Mouse (Mus musculus): ENCODE measurements around the gene Large1. TPM values are rescaled to one million over a fixed set of nuclear protein-coding genes. Genes with fewer than 3 reads are reported as not detected.

Gene Large1
- total and polyA plus RNA-seq, 3 experiments = 0.22 TPM; not detected in 2

- H3K9me3 ChIP-seq (replicated peaks) = 0 out of 2 replicates have a peak, but pooled peaks cover 3% of the 10 kb centered on the region
- ATAC-seq (ENCODE audit: extremely low read depth, insufficient number of reproducible peaks, low FRiP score, poor library complexity, severe bottlenecking) (no peak), DNase-seq (ENCODE audit: low spot score) (no peak)
- no peak for TF ChIP-seq TAL1 (conservative IDR thresholded peaks at IDR 0.05; ENCODE audit: low read depth, low read length)
- no peak for TF ChIP-seq GATA2 (IDR thresholded peaks at IDR 0.05; ENCODE audit: borderline replicate concordance, low read depth, low read length)
- TF ChIP-seq POLR2AphosphoS5 (IDR thresholded peaks at IDR 0.05; ENCODE audit: insufficient replicate concordance, low read depth, low read length) = no peak
- no peak for TF ChIP-seq CTCF (IDR thresholded peaks at IDR 0.05; ENCODE audit: low read depth, low read length)
- no peak for TF ChIP-seq GATA1 (IDR thresholded peaks at IDR 0.05; ENCODE audit: borderline replicate concordance, low read length)
- no peaks in the 10 kb centered on the region for H3K4me1 ChIP-seq (ENCODE audit: insufficient read depth, low read depth, low read length)
- no peaks in the 10 kb centered on the region for H3K27me3 ChIP-seq (ENCODE audit: insufficient read depth, low read length)
- no peak overlapping the region for H3K4me3 ChIP-seq (ENCODE audit: low read depth, low read length)
- no peaks in the 10 kb centered on the region for H3K36me3 ChIP-seq (replicated peaks)
Measured at GRCm38 (mm10) chr8:73257981-73258380, 95.4 kb downstream of the Large1 start.

- no peaks in the 10 kb centered on the region for H3K36me3 ChIP-seq (replicated peaks)
- TF ChIP-seq GATA1 (IDR thresholded peaks at IDR 0.05; ENCODE audit: borderline replicate concordance, low read length) = no peak
- no peak for TF ChIP-seq TAL1 (conservative IDR thresholded peaks at IDR 0.05; ENCODE audit: low read depth, low read length)
- TF ChIP-seq POLR2AphosphoS5 (IDR thresholded peaks at IDR 0.05; ENCODE audit: insufficient replicate concordance, low read depth, low read length) = no peak
- H3K4me1 ChIP-seq (ENCODE audit: insufficient read depth, low read depth, low read length) = no peaks in the 10 kb centered on the region
- no peaks in the 10 kb centered on the region for H3K27me3 ChIP-seq (ENCODE audit: insufficient read depth, low read length)
- ATAC-seq (ENCODE audit: extremely low read depth, insufficient number of reproducible peaks, low FRiP score, poor library complexity, severe bottlenecking) (no peak), DNase-seq (ENCODE audit: low spot score) (no peak)
- H3K9me3 ChIP-seq (replicated peaks) = peaks cover 15% of the 10 kb centered on the region
- H3K4me3 ChIP-seq (ENCODE audit: low read depth, low read length) = no peak overlapping the region
Measured at GRCm38 (mm10) chr8:73244186-73244585, 109.2 kb downstream of the Large1 start.

DNA sequence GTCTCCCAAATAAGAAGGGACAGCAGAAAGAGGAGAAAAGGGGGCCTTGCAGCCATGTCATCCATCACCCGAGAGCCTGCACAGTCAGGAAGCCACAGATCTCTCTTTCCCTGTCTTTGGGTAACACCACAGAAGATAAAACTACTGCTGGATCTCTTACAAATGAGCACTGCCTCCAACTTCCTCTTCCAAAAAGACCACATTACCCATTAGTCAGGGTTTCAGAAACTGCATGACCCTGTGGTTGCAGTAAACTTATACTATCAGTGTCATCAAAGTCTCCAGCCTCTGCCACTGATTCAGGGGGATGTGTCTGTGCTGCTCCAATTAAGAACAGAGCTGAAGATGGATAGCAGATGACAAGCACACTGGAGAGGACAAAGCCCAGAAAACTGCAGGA lies 111.3 kb downstream of the Large1 start:
- TF ChIP-seq POLR2AphosphoS5 (IDR thresholded peaks at IDR 0.05; ENCODE audit: insufficient replicate concordance, low read depth, low read length) = no peak
- no peak for TF ChIP-seq GATA1 (IDR thresholded peaks at IDR 0.05; ENCODE audit: borderline replicate concordance, low read length)
- TF ChIP-seq TAL1 (conservative IDR thresholded peaks at IDR 0.05; ENCODE audit: low read depth, low read length) = no peak
- no peak for TF ChIP-seq CTCF (IDR thresholded peaks at IDR 0.05; ENCODE audit: low read depth, low read length)
- no peak for TF ChIP-seq GATA2 (IDR thresholded peaks at IDR 0.05; ENCODE audit: borderline replicate concordance, low read depth, low read length)
- Histone ChIP-seq H3K4me3 (ENCODE audit: low read depth, low read length) (no peak overlapping the region), H3K9me3 (replicated peaks) (peaks cover 15% of the 10 kb centered on the region), H3K27me3 (ENCODE audit: insufficient read depth, low read length) (no peaks in the 10 kb centered on the region), H3K4me1 (ENCODE audit: insufficient read depth, low read depth, low read length) (no peaks in the 10 kb centered on the region), H3K36me3 (replicated peaks) (no peaks in the 10 kb centered on the region)
- DNase-seq (ENCODE audit: low spot score) (no peak), ATAC-seq (ENCODE audit: extremely low read depth, insufficient number of reproducible peaks, low FRiP score, poor library complexity, severe bottlenecking) (no peak)

GRCm38 (mm10) chr8:73234209-73234608 lies 119.1 kb downstream of the Large1 start:
- no peak for DNase-seq (ENCODE audit: low spot score)
- H3K27me3 ChIP-seq (ENCODE audit: insufficient read depth, low read length) = no peaks in the 10 kb centered on the region
- H3K4me1 ChIP-seq (ENCODE audit: insufficient read depth, low read depth, low read length) = no peaks in the 10 kb centered on the region
- no peaks in the 10 kb centered on the region for H3K9me3 ChIP-seq (replicated peaks)
- no peak for ATAC-seq (ENCODE audit: extremely low read depth, insufficient number of reproducible peaks, low FRiP score, poor library complexity, severe bottlenecking)
- H3K36me3 ChIP-seq (replicated peaks) = no peaks in the 10 kb centered on the region
- no peak overlapping the region for H3K4me3 ChIP-seq (ENCODE audit: low read depth, low read length)
- TF ChIP-seq CTCF (IDR thresholded peaks at IDR 0.05; ENCODE audit: low read depth, low read length) (no peak), TAL1 (conservative IDR thresholded peaks at IDR 0.05; ENCODE audit: low read depth, low read length) (no peak), GATA1 (IDR thresholded peaks at IDR 0.05; ENCODE audit: borderline replicate concordance, low read length) (no peak), GATA2 (IDR thresholded peaks at IDR 0.05; ENCODE audit: borderline replicate concordance, low read depth, low read length) (no peak), POLR2AphosphoS5 (IDR thresholded peaks at IDR 0.05; ENCODE audit: insufficient replicate concordance, low read depth, low read length) (no peak)

- no peak for DNase-seq (ENCODE audit: low spot score)
- no peak for ATAC-seq (ENCODE audit: extremely low read depth, insufficient number of reproducible peaks, low FRiP score, poor library complexity, severe bottlenecking)
- H3K4me1 ChIP-seq (ENCODE audit: insufficient read depth, low read depth, low read length) = no peaks in the 10 kb centered on the region
- no peaks in the 10 kb centered on the region for H3K9me3 ChIP-seq (replicated peaks)
- H3K27me3 ChIP-seq (ENCODE audit: insufficient read depth, low read length) = no peaks in the 10 kb centered on the region
- H3K36me3 ChIP-seq (replicated peaks) = no peaks in the 10 kb centered on the region
- TF ChIP-seq POLR2AphosphoS5 (IDR thresholded peaks at IDR 0.05; ENCODE audit: insufficient replicate concordance, low read depth, low read length) = no peak
- TF ChIP-seq TAL1 (conservative IDR thresholded peaks at IDR 0.05; ENCODE audit: low read depth, low read length) = no peak
- no peak for TF ChIP-seq GATA1 (IDR thresholded peaks at IDR 0.05; ENCODE audit: borderline replicate concordance, low read length)
- H3K4me3 ChIP-seq (ENCODE audit: low read depth, low read length) = no peak overlapping the region
Measured at GRCm38 (mm10) chr8:73233358-73234041, 119.8 kb downstream of the Large1 start.

GRCm38 (mm10) chr8:73226841-73227240 lies 126.5 kb downstream of the Large1 start:
- no peak for ATAC-seq (ENCODE audit: extremely low read depth, insufficient number of reproducible peaks, low FRiP score, poor library complexity, severe bottlenecking)

More at GRCm38 (mm10) chr8:73226841-73227240, 126.5 kb downstream of the Large1 start:
- no peak for DNase-seq (ENCODE audit: low spot score)
- Histone ChIP-seq H3K4me1 (ENCODE audit: insufficient read depth, low read depth, low read length) (no peaks in the 10 kb centered on the region), H3K27me3 (ENCODE audit: insufficient read depth, low read length) (no peaks in the 10 kb centered on the region), H3K4me3 (ENCODE audit: low read depth, low read length) (no peak overlapping the region), H3K9me3 (replicated peaks) (no peaks in the 10 kb centered on the region), H3K36me3 (replicated peaks) (no peaks in the 10 kb centered on the region)
- TF ChIP-seq POLR2AphosphoS5 (IDR thresholded peaks at IDR 0.05; ENCODE audit: insufficient replicate concordance, low read depth, low read length) (no peak), TAL1 (conservative IDR thresholded peaks at IDR 0.05; ENCODE audit: low read depth, low read length) (no peak), GATA1 (IDR thresholded peaks at IDR 0.05; ENCODE audit: borderline replicate concordance, low read length) (no peak), CTCF (IDR thresholded peaks at IDR 0.05; ENCODE audit: low read depth, low read length) (no peak), GATA2 (IDR thresholded peaks at IDR 0.05; ENCODE audit: borderline replicate concordance, low read depth, low read length) (no peak)
